Mouse (Mus musculus) embryonic facial prominence, embryonic 13.5 days (tissue): ENCODE results near the gene Anapc4. TPM values are rescaled to one million over a fixed set of nuclear protein-coding genes. Genes with fewer than 3 reads are reported as not detected.

ENCODE experiments used
- ATAC-seq: fragments of 200-750 bp; cut with Nextera tagmentation; 2 replicates; pipeline ENCODE4 v1.8.0; 2017; ENCODE audit warnings: low read depth; ENCODE audit not compliant: insufficient number of reproducible peaks, insufficient read depth, low FRiP score, low TSS enrichment
- H3K27ac ChIP-seq: fragments of 300-500 bp; sonication (generic); 2 replicates; pipeline ENCODE4 v1.5.1; 2015; ENCODE audit warnings: moderate library complexity, mild to moderate bottlenecking, inconsistent platforms
- H3K27me3 ChIP-seq: fragments of 300-500 bp; sonication (generic); 2 replicates; pipeline ENCODE4 v1.6.1; 2015; ENCODE audit warnings: mild to moderate bottlenecking, inconsistent platforms
- H3K36me3 ChIP-seq: fragments of 300-500 bp; sonication (generic); 2 replicates; pipeline ENCODE4 v1.6.1; 2015; ENCODE audit warnings: mild to moderate bottlenecking, inconsistent platforms
- H3K4me1 ChIP-seq: fragments of 300-500 bp; sonication (generic); 2 replicates; pipeline ENCODE4 v1.6.1; 2015; ENCODE audit warnings: inconsistent platforms
- H3K4me2 ChIP-seq: fragments of 300-500 bp; sonication (generic); 2 replicates; pipeline ENCODE4 v1.6.1; 2015; ENCODE audit warnings: moderate library complexity, mild to moderate bottlenecking, inconsistent platforms
- H3K4me3 ChIP-seq: fragments of 300-500 bp; sonication (generic); 2 replicates; pipeline ENCODE4 v1.5.1; 2015; ENCODE audit warnings: mild to moderate bottlenecking, inconsistent platforms
- H3K9ac ChIP-seq: fragments of 300-500 bp; sonication (generic); 2 replicates; pipeline ENCODE4 v1.6.1; 2015; ENCODE audit warnings: mild to moderate bottlenecking, inconsistent platforms
- H3K9me3 ChIP-seq: fragments of 300-500 bp; sonication (generic); 2 replicates; pipeline ENCODE4 v1.6.1; 2016; ENCODE audit warnings: inconsistent platforms
- WGBS: fragments of 180-500 bp; shearing (Covaris S2); methylation state at CpG from one replicate; pipeline ENCODE4 v1.1.7; 2015; ENCODE audit warnings: mixed read lengths; 5-methylcytosine and 5-hydroxymethylcytosine counted together
- polyA plus RNA-seq: library from polyadenylated mRNA; unstranded; fragments of >200 nt; fragmentation: Nextera tagmentation; extraction: Ambion mirVana; gene quantifications from 2 replicates; pipeline ENCODE4 v1.2.1, GENCODE M21; 2015

The Anapc4 gene
- polyA plus RNA-seq, result 118 and 122 TPM in 2 replicates

- ATAC-seq, result peak; percentile 99
- peaks cover 26% of the 10 kb centered on the region for H3K4me1 ChIP-seq
- WGBS, result under 1% methylated on average over 48 of the region's 50 CpGs
- peak within 1 kb of the TSS; percentile 79 for H3K4me3 ChIP-seq
- peak within 1 kb of the TSS; percentile 91 for H3K9ac ChIP-seq
- no peaks in the 10 kb centered on the region for H3K9me3 ChIP-seq
- peak within 1 kb of the TSS; percentile 94 for H3K27ac ChIP-seq
- H3K27me3 ChIP-seq, result no peaks in the 10 kb centered on the region
- H3K36me3 ChIP-seq, result peaks cover 24% of the 10 kb centered on the region
- peak within 1 kb of the TSS; percentile 72 for H3K4me2 ChIP-seq
Measured at GRCm38 (mm10) chr5:52833761-52834274, at the start of gene Anapc4. Gene Anapc4, plus strand, starts transcription at chr5:52834012.

GRCm38 (mm10) chr5:52786556-52787322 lies 47.1 kb upstream of the Anapc4 start:
- H3K4me1 ChIP-seq, result no peaks in the 10 kb centered on the region
- no peak for ATAC-seq
- WGBS, result 86% methylated on average over 7 of the region's 7 CpGs

GRCm38 (mm10) chr5:52793230-52793629 lies 40.6 kb upstream of the Anapc4 start:
- H3K27me3 ChIP-seq, result no peaks in the 10 kb centered on the region
- H3K36me3 ChIP-seq, result peaks cover 33% of the 10 kb centered on the region
- no peak overlapping the region for H3K4me2 ChIP-seq
- no peak overlapping the region for H3K27ac ChIP-seq
- H3K9ac ChIP-seq, result no peak overlapping the region
- no peaks in the 10 kb centered on the region for H3K9me3 ChIP-seq
- WGBS, result 88% methylated on average over 9 of the region's 9 CpGs
- no peaks in the 10 kb centered on the region for H3K4me1 ChIP-seq
- no peak overlapping the region for H3K4me3 ChIP-seq
- ATAC-seq, result no peak

More at GRCm38 (mm10) chr5:52786556-52787322, 47.1 kb upstream of the Anapc4 start:
- Histone ChIP-seq H3K4me3 (no peak overlapping the region), H3K27ac (no peak overlapping the region), H3K36me3 (peaks cover 23% of the 10 kb centered on the region), H3K27me3 (no peaks in the 10 kb centered on the region), H3K9ac (no peak overlapping the region), H3K4me2 (no peak overlapping the region), H3K9me3 (no peaks in the 10 kb centered on the region)

- no peak for ATAC-seq
- peaks cover 38% of the 10 kb centered on the region for H3K36me3 ChIP-seq
- H3K4me2 ChIP-seq, result no peak overlapping the region
- H3K27me3 ChIP-seq, result no peaks in the 10 kb centered on the region
- H3K9me3 ChIP-seq, result no peaks in the 10 kb centered on the region
- 95% methylated on average over 9 of the region's 9 CpGs for WGBS
- H3K4me1 ChIP-seq, result no peaks in the 10 kb centered on the region
- no peak overlapping the region for H3K27ac ChIP-seq
- no peak overlapping the region for H3K4me3 ChIP-seq
- H3K9ac ChIP-seq, result no peak overlapping the region
Measured at GRCm38 (mm10) chr5:52794109-52794508, 39.7 kb upstream of the Anapc4 start.

- no peak overlapping the region for H3K27ac ChIP-seq
- ATAC-seq, result no peak
- H3K4me3 ChIP-seq, result no peak overlapping the region
- H3K27me3 ChIP-seq, result no peaks in the 10 kb centered on the region
- H3K4me1 ChIP-seq, result no peaks in the 10 kb centered on the region
- H3K4me2 ChIP-seq, result no peak overlapping the region
- no peaks in the 10 kb centered on the region for H3K9me3 ChIP-seq
- no peak overlapping the region for H3K9ac ChIP-seq
- 90% methylated on average over 12 of the region's 12 CpGs for WGBS
- peaks cover 37% of the 10 kb centered on the region for H3K36me3 ChIP-seq
Measured at GRCm38 (mm10) chr5:52799274-52799985, 34.4 kb upstream of the Anapc4 start.

GRCm38 (mm10) chr5:52805801-52806200 lies 28.0 kb upstream of the Anapc4 start:
- no peaks in the 10 kb centered on the region for H3K9me3 ChIP-seq
- H3K9ac ChIP-seq, result no peak overlapping the region
- WGBS, result 75% methylated on average over 4 of the region's 4 CpGs
- H3K4me3 ChIP-seq, result no peak overlapping the region
- no peak for ATAC-seq
- no peak overlapping the region for H3K4me2 ChIP-seq
- no peaks in the 10 kb centered on the region for H3K27me3 ChIP-seq
- peaks cover 8% of the 10 kb centered on the region; the same call in 1 of the 2 replicates for H3K4me1 ChIP-seq
- H3K36me3 ChIP-seq, result peaks cover 40% of the 10 kb centered on the region
- H3K27ac ChIP-seq, result no peak overlapping the region

GRCm38 (mm10) chr5:52806349-52806748 lies 27.5 kb upstream of the Anapc4 start:
- H3K4me3 ChIP-seq, result no peak overlapping the region
- no peak for ATAC-seq
- H3K4me2 ChIP-seq, result no peak overlapping the region
- peaks cover 44% of the 10 kb centered on the region for H3K36me3 ChIP-seq
- WGBS, result 58% methylated on average over 8 of the region's 8 CpGs
- no peak overlapping the region for H3K9ac ChIP-seq
- peaks cover 8% of the 10 kb centered on the region; the same call in 1 of the 2 replicates for H3K4me1 ChIP-seq
- H3K27me3 ChIP-seq, result no peaks in the 10 kb centered on the region
- no peak overlapping the region for H3K27ac ChIP-seq
- H3K9me3 ChIP-seq, result no peaks in the 10 kb centered on the region

- ATAC-seq, result no peak
- 69% methylated on average over 7 of the region's 7 CpGs for WGBS
- Histone ChIP-seq H3K9me3 (no peaks in the 10 kb centered on the region), H3K36me3 (peaks cover 46% of the 10 kb centered on the region), H3K27ac (no peak overlapping the region), H3K27me3 (no peaks in the 10 kb centered on the region), H3K4me3 (no peak overlapping the region), H3K4me1 (peaks cover 8% of the 10 kb centered on the region; the same call in 1 of the 2 replicates), H3K4me2 (no peak overlapping the region), H3K9ac (no peak overlapping the region)
Measured at GRCm38 (mm10) chr5:52807030-52807429, 26.8 kb upstream of the Anapc4 start.

GRCm38 (mm10) chr5:52810446-52810845 lies 23.4 kb upstream of the Anapc4 start:
- H3K9ac ChIP-seq, result no peak overlapping the region
- H3K27me3 ChIP-seq, result no peaks in the 10 kb centered on the region
- no peak for ATAC-seq
- H3K4me3 ChIP-seq, result no peak overlapping the region
- H3K4me2 ChIP-seq, result no peak overlapping the region
- peaks cover 50% of the 10 kb centered on the region for H3K36me3 ChIP-seq
- peaks cover 8% of the 10 kb centered on the region; the same call in 1 of the 2 replicates for H3K4me1 ChIP-seq
- WGBS, result over 99% methylated on average over 6 of the region's 6 CpGs
- H3K27ac ChIP-seq, result no peak overlapping the region
- no peaks in the 10 kb centered on the region for H3K9me3 ChIP-seq

GRCm38 (mm10) chr5:52811056-52811455 lies 22.8 kb upstream of the Anapc4 start:
- Histone ChIP-seq H3K9ac (no peak overlapping the region), H3K9me3 (no peaks in the 10 kb centered on the region), H3K36me3 (peaks cover 54% of the 10 kb centered on the region)

GRCm38 (mm10) chr5:52812456-52812855 lies 21.4 kb upstream of the Anapc4 start:
- Histone ChIP-seq H3K27ac (no peak overlapping the region), H3K9ac (no peak overlapping the region), H3K36me3 (peaks cover 66% of the 10 kb centered on the region), H3K27me3 (no peaks in the 10 kb centered on the region), H3K9me3 (no peaks in the 10 kb centered on the region), H3K4me3 (no peak overlapping the region), H3K4me1 (no peaks in the 10 kb centered on the region), H3K4me2 (no peak overlapping the region)
- WGBS, result 88% methylated on average over 10 of the region's 10 CpGs
- no peak for ATAC-seq

More at GRCm38 (mm10) chr5:52811056-52811455, 22.8 kb upstream of the Anapc4 start:
- Histone ChIP-seq H3K4me1 (peaks cover 8% of the 10 kb centered on the region; the same call in 1 of the 2 replicates), H3K27me3 (no peaks in the 10 kb centered on the region), H3K4me2 (no peak overlapping the region), H3K27ac (no peak overlapping the region), H3K4me3 (no peak overlapping the region)
- 90% methylated on average over 14 of the region's 14 CpGs for WGBS
- no peak for ATAC-seq
